Mouse (Mus musculus) gonadal fat pad, adult 2 months (tissue): ENCODE measurements around the gene Gna11. TPM values are rescaled to one million over a fixed set of nuclear protein-coding genes. Genes with fewer than 3 reads are reported as not detected.

Experiments
- DNase-seq: peaks from one replicate; pipeline ENCODE4 v3.0.0-alpha.2; 2012; ENCODE audit warnings: low read depth
- polyA plus RNA-seq: library from polyadenylated mRNA; depleted of rRNA; stranded (reverse); fragments of >200 nt; gene quantifications from 2 replicates; pipeline ENCODE4 v1.2.3, GENCODE M21; 2012

Gna11 gene
- polyA plus RNA-seq, 1 experiment = 202 TPM

- no peak for DNase-seq
Observed at GRCm38 (mm10) chr10:81565257-81566228, 20.6 kb upstream of the Gna11 start.

- DNase-seq = no peak
Observed at GRCm38 (mm10) chr10:81564734-81565133, 19.7 kb upstream of the Gna11 start.

GRCm38 (mm10) chr10:81564216-81564615 is 19.2 kb upstream of the Gna11 start:
- DNase-seq = no peak

- no peak for DNase-seq
Observed at GRCm38 (mm10) chr10:81563481-81563880, 18.5 kb upstream of the Gna11 start.

- no peak for DNase-seq
Observed at GRCm38 (mm10) chr10:81562411-81562810, 17.4 kb upstream of the Gna11 start.

- DNase-seq = no peak
Observed at GRCm38 (mm10) chr10:81560719-81561459, 15.9 kb upstream of the Gna11 start.

GRCm38 (mm10) chr10:81559627-81560539 is 14.9 kb upstream of the Gna11 start:
- no peak for DNase-seq

- no peak for DNase-seq
Observed at GRCm38 (mm10) chr10:81559163-81559626, 14.2 kb upstream of the Gna11 start, which contains the start of gene Aes. TSS of gene Aes (plus strand) at chr10:81559488.

GRCm38 (mm10) chr10:81557491-81557890 is 12.5 kb upstream of the Gna11 start:
- DNase-seq = no peak

GRCm38 (mm10) chr10:81556282-81556681 is 11.3 kb upstream of the Gna11 start:
- no peak for DNase-seq

- no peak for DNase-seq
Observed at GRCm38 (mm10) chr10:81553807-81554755, 9.1 kb upstream of the Gna11 start.

- DNase-seq = no peak
Observed at GRCm38 (mm10) chr10:81553232-81553631, 8.2 kb upstream of the Gna11 start.

- DNase-seq = no peak
Observed at GRCm38 (mm10) chr10:81551597-81552102, 6.7 kb upstream of the Gna11 start.

GRCm38 (mm10) chr10:81550257-81550656 is 5.3 kb upstream of the Gna11 start:
- DNase-seq = no peak

GRCm38 (mm10) chr10:81548944-81549343 is 4.0 kb upstream of the Gna11 start:
- DNase-seq = no peak

- no peak for DNase-seq
Observed at GRCm38 (mm10) chr10:81546788-81547571, 2.0 kb upstream of the Gna11 start.

- DNase-seq = no peak
Observed at GRCm38 (mm10) chr10:81546332-81546731, 1.3 kb upstream of the Gna11 start.

GRCm38 (mm10) chr10:81544296-81545160 is 462 bp downstream of the Gna11 start:
- no peak for DNase-seq
